30 mouse cellular contexts compared by ENCODE assay signal in genomic region chr12:101680538-101680937, GRCm38 (mm10). TPM values are rescaled to one million over a fixed set of nuclear protein-coding genes. Genes with fewer than 3 reads are reported as not detected.
"Had no signal": no experiment of that assay in that cellular context is flagged by ENCODE, and none has a peak within 500 bp of the region (broad histone marks: within the 10 kb centered on the region; RNA-seq: fewer than 3 reads in every experiment).

No protein-coding gene starts in this region.

- H3K4me2 ChIP-seq: embryonic facial prominence, embryonic 12.5 days; embryonic facial prominence, embryonic 13.5 days; embryonic facial prominence, embryonic 15.5 days; forebrain, embryonic 12.5 days; forebrain, embryonic 13.5 days; forebrain, embryonic 15.5 days had no signal

- H3K9ac ChIP-seq: embryonic facial prominence, embryonic 12.5 days; embryonic facial prominence, embryonic 13.5 days; embryonic facial prominence, embryonic 15.5 days; forebrain, embryonic 12.5 days; forebrain, embryonic 13.5 days; forebrain, embryonic 15.5 days; forebrain, postnatal 0 days had no signal

- H3K4me1 ChIP-seq: embryonic facial prominence, embryonic 10.5 days; embryonic facial prominence, embryonic 12.5 days; embryonic facial prominence, embryonic 13.5 days; embryonic facial prominence, embryonic 15.5 days; forebrain, embryonic 10.5 days; forebrain, embryonic 12.5 days; forebrain, embryonic 13.5 days; forebrain, embryonic 15.5 days had no signal

- H3K9me3 ChIP-seq: embryonic facial prominence, embryonic 10.5 days; embryonic facial prominence, embryonic 12.5 days; embryonic facial prominence, embryonic 13.5 days; embryonic facial prominence, embryonic 15.5 days; forebrain, embryonic 10.5 days; forebrain, embryonic 12.5 days; forebrain, embryonic 13.5 days; forebrain, embryonic 15.5 days had no signal

- H3K4me3 ChIP-seq: embryonic facial prominence, embryonic 10.5 days; embryonic facial prominence, embryonic 12.5 days; embryonic facial prominence, embryonic 13.5 days; embryonic facial prominence, embryonic 15.5 days; erythroblast, embryonic 14.5 days; forebrain, embryonic 10.5 days; forebrain, embryonic 12.5 days; forebrain, embryonic 13.5 days; forebrain, embryonic 15.5 days; gastrocnemius, adult 2 months had no signal

- H3K36me3 ChIP-seq: embryonic facial prominence, embryonic 10.5 days; embryonic facial prominence, embryonic 12.5 days; embryonic facial prominence, embryonic 13.5 days; embryonic facial prominence, embryonic 15.5 days; forebrain, embryonic 10.5 days; forebrain, embryonic 12.5 days; forebrain, embryonic 15.5 days had no signal

- DNase-seq: cerebellum, adult 18-20 months; cerebellum, adult 2 months; cerebellum, adult 8-10 months; cerebellum, adult 9-10 months; cerebellum, adult 9-11 months; cerebellum, postnatal 10 days; cerebellum, postnatal 14 days; cerebellum, postnatal 25 days; cerebellum, postnatal 36 days; embryo, embryonic 11 days; forebrain, postnatal 0 days; gastrocnemius, adult 2 months; gastrocnemius, postnatal 10 days; gastrocnemius, postnatal 14 days; gastrocnemius, postnatal 25 days; gastrocnemius, postnatal 36 days; heart, adult 18-20 months had no signal

- ATAC-seq: forebrain, embryonic 13.5 days; forebrain, embryonic 14.5 days; forebrain, embryonic 15.5 days; forebrain, embryonic 16.5 days; forebrain, postnatal 0 days had no signal

- H3K27me3 ChIP-seq: embryonic facial prominence, embryonic 12.5 days; embryonic facial prominence, embryonic 13.5 days; embryonic facial prominence, embryonic 15.5 days; forebrain, embryonic 12.5 days; forebrain, embryonic 13.5 days; forebrain, embryonic 15.5 days had no signal

- H3K27ac ChIP-seq: embryonic facial prominence, embryonic 10.5 days; embryonic facial prominence, embryonic 12.5 days; embryonic facial prominence, embryonic 13.5 days; embryonic facial prominence, embryonic 15.5 days; forebrain, embryonic 10.5 days; forebrain, embryonic 12.5 days; forebrain, embryonic 13.5 days; forebrain, embryonic 15.5 days; gastrocnemius, adult 2 months had no signal

RNA-seq across cellular contexts. Expression of gene Tc2n, which starts 37.8 kb away (rescaled TPM):
- total RNA-seq: common myeloid progenitor, adult 5-6 weeks; granulocyte monocyte progenitor cell, adult 5-6 weeks had no signal
- polyA plus RNA-seq: erythroblast, embryonic 14.5 days had no signal
